Mouse (Mus musculus): ENCODE data around the gene Tent5a. TPM values are rescaled to one million over a fixed set of nuclear protein-coding genes. Genes with fewer than 3 reads are reported as not detected.

Tent5a gene
- polyA plus RNA-seq, 1 experiment from 2014 or later: 21.7 TPM

DNA sequence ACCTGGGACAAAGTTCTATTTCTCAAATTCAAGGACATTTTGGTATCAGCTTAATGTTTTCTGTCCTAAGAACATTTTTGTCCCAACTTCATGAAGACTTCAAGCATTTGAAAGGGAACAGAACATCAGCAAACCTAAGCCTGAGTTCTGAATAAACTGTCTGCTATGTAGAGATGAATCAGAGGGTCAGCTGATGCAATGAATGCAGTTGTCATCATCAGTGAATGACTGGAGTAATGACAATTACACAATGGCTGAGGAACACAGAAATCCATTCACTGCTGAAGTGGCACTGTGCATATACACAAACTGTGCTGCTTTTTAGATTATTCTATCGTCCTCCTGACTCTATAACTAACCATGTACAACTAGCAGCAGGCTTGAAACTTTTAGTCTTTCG, 53.0 kb downstream of the Tent5a start:
- WGBS: 79% methylated on average over 2 of the region's 2 CpGs
- ATAC-seq (ENCODE audit: insufficient read depth, low FRiP score, low read depth): no peak
- H3K4me1 ChIP-seq: no peaks in the 10 kb centered on the region
- no peak overlapping the region for H3K27ac ChIP-seq
- no peaks in the 10 kb centered on the region for H3K27me3 ChIP-seq (replicated peaks)
- no peak overlapping the region for H3K9ac ChIP-seq
- no peak overlapping the region for H3K4me3 ChIP-seq (replicated peaks)
- no peaks in the 10 kb centered on the region for H3K9me3 ChIP-seq
- no peak overlapping the region for H3K4me2 ChIP-seq
- no peaks in the 10 kb centered on the region for H3K36me3 ChIP-seq

Other genes with a start within 250 kb of the Tent5a start
- not detected in 2 replicates for gene Gm11114, start 14.6 kb downstream of the Tent5a start, polyA plus RNA-seq (2015; fragmentation: Nextera tagmentation; extraction: Ambion mirVana)

Data from stomach, embryonic 15.5 days (tissue).